Mouse (Mus musculus) C2C12 (cell line): Measurements from ENCODE around the gene Frmpd4.

Experiments
- CEBPB ChIP-seq: IDR thresholded peaks from one replicate; pipeline ENCODE4 v1.6.1; 2011; ENCODE audit warnings: low read depth, mild to moderate bottlenecking, control low read depth, moderate library complexity
- CTCF ChIP-seq: IDR thresholded peaks from one replicate; pipeline ENCODE4 v1.5.1; 2011; ENCODE audit not compliant: control insufficient read depth, insufficient read depth, insufficient read length
- FOSL1 ChIP-seq: IDR thresholded peaks from one replicate; pipeline ENCODE4 v1.8.0; 2011; ENCODE audit warnings: mild to moderate bottlenecking, low read length; ENCODE audit not compliant: poor library complexity, insufficient read depth, severe bottlenecking
- MAX ChIP-seq: IDR thresholded peaks from one replicate; pipeline ENCODE4 v1.6.1; 2011; ENCODE audit warnings: mild to moderate bottlenecking, control low read depth
- MYOD1 ChIP-seq: IDR thresholded peaks from one replicate; pipeline ENCODE4 v1.6.1; 2011; ENCODE audit warnings: low read depth; ENCODE audit not compliant: control insufficient read depth, insufficient read length
- MYOG ChIP-seq: IDR thresholded peaks from one replicate; pipeline ENCODE4 v1.6.1; 2011; ENCODE audit not compliant: control insufficient read depth, insufficient read length; ENCODE audit errors: extremely low read depth
- USF1 ChIP-seq: IDR thresholded peaks from one replicate; pipeline ENCODE4 v1.6.1; 2011; ENCODE audit warnings: low read depth, mild to moderate bottlenecking, control low read depth, moderate library complexity

GRCm38 (mm10) chrX:168141051-168141450 is 436.0 kb downstream of the Frmpd4 start:
- TF ChIP-seq CTCF (no peak), MAX (no peak), MYOG (no peak), FOSL1 (no peak), CEBPB (no peak), USF1 (no peak), MYOD1 (no peak)
